In the genomic region with DNA sequence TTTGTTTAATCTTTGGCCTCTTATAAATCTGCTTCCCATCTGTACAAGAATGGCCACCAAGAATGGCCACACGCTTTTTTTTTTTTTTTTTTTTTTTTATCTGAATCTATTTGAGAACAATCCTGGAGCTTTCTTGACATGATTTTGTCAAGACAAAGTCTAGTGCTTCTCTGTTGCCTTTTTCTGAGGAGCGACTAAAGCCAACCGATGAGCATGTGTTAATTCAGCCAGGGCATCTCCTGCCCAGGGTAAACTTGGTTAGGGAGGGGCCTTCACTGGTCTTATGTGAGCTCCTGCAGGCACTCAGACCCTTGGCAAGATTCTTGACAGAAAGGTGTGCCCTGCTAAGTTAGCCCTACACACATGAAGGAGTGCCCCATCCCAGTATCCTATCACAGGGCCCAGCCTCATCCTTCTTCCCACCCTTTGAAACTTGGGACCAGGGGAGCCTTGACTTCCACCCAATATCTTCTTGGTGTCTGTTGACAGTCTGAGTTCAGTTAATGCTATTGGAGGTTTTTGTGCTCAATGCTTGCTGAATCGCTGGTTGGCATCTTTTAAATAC, we compare ENCODE assay signal across 8 mouse cellular contexts. TPM values are rescaled to one million over a fixed set of nuclear protein-coding genes. Genes with fewer than 3 reads are reported as not detected.
DNase-seq lines count a peak whose midpoint lies in the region; ATAC-seq and TF ChIP-seq lines count a peak whose summit lies in the region.

No protein-coding gene starts in this region.

- intact Hi-C loops in left cerebral cortex, adult 2 months (cut with DNase I) = loop anchor here (2.0 to 10.0 kb wide), 3 partner anchors 99 to 295 kb away; no protein-coding TSS in a partner anchor
- intact Hi-C loops in left cerebral cortex, postnatal 14 days (cut with DNase I) = loop anchor here (2.0 to 10.0 kb wide), 4 partner anchors 53 to 295 kb away; a partner anchor contains a TSS

- H3K4me1 ChIP-seq in forebrain, embryonic 10.5 days = peaks cover 23% of the 10 kb centered on the region
- H3K4me1 ChIP-seq in limb, embryonic 12.5 days (replicated peaks) = peaks cover 18% of the 10 kb centered on the region
- H3K4me1 ChIP-seq in neural tube, embryonic 15.5 days = peaks cover 22% of the 10 kb centered on the region

- TF ChIP-seq CTCF in left cerebral cortex, adult 2 months (IDR thresholded peaks at IDR 0.05) = no peak

- WGBS in forebrain, embryonic 10.5 days = 32% methylated on average over 4 of the region's 4 CpGs
- WGBS in limb, embryonic 12.5 days = 26% methylated on average over 4 of the region's 4 CpGs
- WGBS in neural tube, embryonic 15.5 days = 17% methylated on average over 4 of the region's 4 CpGs

- peaks cover 3% of the 10 kb centered on the region; the same call in 1 of the 2 replicates for H3K9me3 ChIP-seq in forebrain, embryonic 10.5 days
- H3K9me3 ChIP-seq in limb, embryonic 12.5 days = no peaks in the 10 kb centered on the region
- H3K9me3 ChIP-seq in neural tube, embryonic 15.5 days (replicated peaks) = no peaks in the 10 kb centered on the region

- peak in 1 of 2 experiments; percentile 7 for DNase-seq in left cerebral cortex, adult 2 months (ENCODE audit: extremely low spot score in 1 of 2, low spot score in 2 of 2)
- no peak for DNase-seq in left cerebral cortex, postnatal 14 days (ENCODE audit: low spot score in 2 of 2)
- no peak for DNase-seq in forebrain, embryonic 10.5 days (ENCODE audit: extremely low spot score, low spot score)
- no peak for DNase-seq in frontal cortex, postnatal 25 days (ENCODE audit: low spot score in 2 of 2)
- no peak for DNase-seq in urinary bladder, adult 2 months (ENCODE audit: low spot score)
- DNase-seq in c-Kit-positive CD71-positive TER-119-positive erythroid progenitor cells, embryonic 14.5 days (ENCODE audit: low spot score) = no peak

- peak overlapping the region; percentile 93 for H3K9ac ChIP-seq in limb, embryonic 12.5 days (replicated peaks)
- H3K9ac ChIP-seq in neural tube, embryonic 15.5 days (replicated peaks) = peak overlapping the region; percentile 95

- H3K4me3 ChIP-seq in left cerebral cortex, adult 2 months = peak overlapping the region; percentile 91
- H3K4me3 ChIP-seq in forebrain, embryonic 10.5 days = peak overlapping the region; percentile 87
- H3K4me3 ChIP-seq in limb, embryonic 12.5 days (replicated peaks) = peak overlapping the region; percentile 85
- H3K4me3 ChIP-seq in neural tube, embryonic 15.5 days (replicated peaks) = peak overlapping the region; percentile 94

- peak overlapping the region; percentile 67 for H3K4me2 ChIP-seq in limb, embryonic 12.5 days
- peak overlapping the region; percentile 77 for H3K4me2 ChIP-seq in neural tube, embryonic 15.5 days

- no peaks in the 10 kb centered on the region for H3K27me3 ChIP-seq in forebrain, embryonic 10.5 days (ENCODE audit: poor library complexity, severe bottlenecking)
- H3K27me3 ChIP-seq in limb, embryonic 12.5 days = no peaks in the 10 kb centered on the region
- no peaks in the 10 kb centered on the region for H3K27me3 ChIP-seq in neural tube, embryonic 15.5 days (replicated peaks)

- no peaks in the 10 kb centered on the region for H3K36me3 ChIP-seq in forebrain, embryonic 10.5 days (replicated peaks)
- no peaks in the 10 kb centered on the region for H3K36me3 ChIP-seq in limb, embryonic 12.5 days
- no peaks in the 10 kb centered on the region for H3K36me3 ChIP-seq in neural tube, embryonic 15.5 days

- H3K27ac ChIP-seq in left cerebral cortex, adult 2 months = peak overlapping the region; percentile 93
- H3K27ac ChIP-seq in forebrain, embryonic 10.5 days = peak overlapping the region; percentile 93
- H3K27ac ChIP-seq in limb, embryonic 12.5 days = no peak overlapping the region
- peak overlapping the region; percentile 95 for H3K27ac ChIP-seq in neural tube, embryonic 15.5 days (replicated peaks)

- no peak for ATAC-seq in limb, embryonic 12.5 days (ENCODE audit: insufficient number of reproducible peaks, insufficient read depth, low FRiP score, low TSS enrichment, low read depth)
- no peak for ATAC-seq in neural tube, embryonic 15.5 days (ENCODE audit: low FRiP score)

RNA-seq across cellular contexts. Expression of a gene that starts 5.4 kb away (rescaled TPM):
- total RNA-seq in left cerebral cortex, adult 2 months (2021) = 10 to 100 TPM; 71.5 to 72.8 TPM
- 10 to 100 TPM; 58.4 to 58.7 TPM for total RNA-seq in left cerebral cortex, postnatal 14 days (2021)
- polyA plus RNA-seq in forebrain, embryonic 10.5 days (2016; fragmentation: Nextera tagmentation; extraction: Ambion mirVana) = 32.6 and 34.3 TPM in 2 replicates
- polyA plus RNA-seq in limb, embryonic 12.5 days (2016; fragmentation: Nextera tagmentation; extraction: Ambion mirVana) = 39.6 and 40.9 TPM in 2 replicates
- 48.3 and 49.9 TPM in 2 replicates for polyA plus RNA-seq in neural tube, embryonic 15.5 days (2015; fragmentation: Nextera tagmentation; extraction: Ambion mirVana)
- 17.2 and 21.2 TPM in 2 replicates for polyA plus RNA-seq in urinary bladder, adult 2 months (2012; rRNA removed)
